Mouse (Mus musculus) urinary bladder, postnatal 14 days (tissue): ENCODE results near the gene Ugt1a6a.
"Not testable (repeated sequence)": the region's sequence is repeated elsewhere in the genome, so short reads cannot be mapped to it uniquely, and the experiment has no call there.

Experiments used
- DNase-seq: peaks from one replicate; pipeline ENCODE4 v3.0.0; 2021; ENCODE audit warnings: low spot score

The Ugt1a6a gene

GRCm38 (mm10) chr1:88212341-88213045 lies 77.9 kb downstream of the Ugt1a6a start:
- peak; percentile 43 for DNase-seq

DNA sequence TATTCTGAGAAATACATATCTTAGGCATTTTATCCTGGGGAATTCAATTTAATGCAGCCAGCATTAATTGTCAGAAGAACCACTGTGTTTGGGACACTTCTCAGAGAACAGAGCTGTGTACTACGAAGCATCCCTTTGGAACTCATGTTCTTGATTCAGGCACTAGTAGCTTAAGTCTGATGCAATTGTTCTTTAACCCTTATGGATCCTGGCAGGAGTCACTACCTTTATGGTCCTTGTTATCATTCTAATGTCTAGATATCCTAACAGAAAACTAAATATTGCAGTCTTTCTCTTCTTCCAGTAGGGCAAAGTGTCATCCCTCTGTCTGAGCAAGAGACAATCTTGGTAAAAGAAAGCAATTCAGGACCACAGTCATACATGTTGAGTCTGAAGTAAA lies 78.5 kb downstream of the Ugt1a6a start:
- no peak for DNase-seq

- peak; percentile 54 for DNase-seq
Measured at GRCm38 (mm10) chr1:88213766-88214461, 79.3 kb downstream of the Ugt1a6a start.

GRCm38 (mm10) chr1:88214462-88214952 lies 79.9 kb downstream of the Ugt1a6a start:
- no peak for DNase-seq

DNA sequence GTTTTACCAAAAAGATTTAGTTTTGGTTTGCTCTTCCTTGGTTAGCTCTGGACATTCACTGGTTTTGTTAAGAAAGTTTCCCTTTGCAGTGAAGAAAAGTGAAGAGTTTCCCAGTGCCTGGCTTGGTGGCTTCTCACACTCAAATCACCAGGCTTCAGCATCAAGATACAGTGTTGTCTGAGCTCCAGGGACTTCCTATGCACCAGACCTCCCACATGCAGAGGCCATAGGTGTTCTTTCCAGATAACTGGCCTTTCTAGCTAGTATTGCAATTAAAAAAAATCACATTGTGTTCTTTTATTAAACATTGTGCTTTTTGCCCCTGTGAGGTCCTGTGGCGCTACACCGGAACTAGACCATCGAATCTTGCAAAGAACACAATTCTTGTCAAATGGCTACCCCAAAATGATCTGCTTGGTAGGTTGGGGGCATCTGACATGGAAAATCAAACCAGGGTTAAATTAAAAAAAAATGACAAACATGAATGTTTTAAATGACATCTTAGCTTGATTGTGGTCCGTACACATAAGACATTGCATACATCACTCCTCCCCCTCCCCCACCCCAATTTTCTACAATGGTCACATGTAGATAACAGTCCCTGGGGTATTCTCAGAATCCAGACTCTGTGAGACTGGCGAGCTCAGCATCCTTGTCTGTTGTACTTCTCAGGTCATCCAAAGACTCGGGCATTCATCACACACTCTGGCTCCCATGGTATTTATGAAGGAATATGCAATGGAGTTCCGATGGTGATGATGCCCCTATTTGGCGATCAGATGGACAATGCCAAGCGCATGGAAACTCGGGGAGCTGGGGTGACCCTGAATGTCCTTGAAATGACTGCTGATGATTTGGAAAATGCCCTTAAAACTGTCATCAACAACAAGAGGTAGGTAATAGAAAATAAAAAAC lies 81.1 kb downstream of the Ugt1a6a start:
- DNase-seq, result no peak

DNA sequence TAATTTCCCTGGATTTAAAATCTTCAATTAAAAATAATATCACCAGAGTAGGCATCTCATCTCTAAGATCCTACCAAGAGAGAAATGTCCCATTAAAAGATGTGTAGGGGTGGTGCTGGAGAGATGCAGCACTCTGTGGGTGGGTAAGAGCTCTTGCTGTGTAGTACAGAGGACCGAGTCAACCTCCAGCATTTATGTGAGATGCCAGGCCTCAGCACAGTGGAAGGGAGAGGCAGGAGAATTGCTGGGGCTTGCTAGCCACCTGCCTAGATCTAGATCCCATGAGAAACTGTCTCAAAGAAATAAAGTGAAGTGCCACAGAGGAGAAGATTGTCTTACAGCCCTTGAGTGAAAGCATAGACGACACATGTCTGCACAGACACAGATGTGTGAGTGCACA lies 81.9 kb downstream of the Ugt1a6a start:
- DNase-seq, result no peak

DNA sequence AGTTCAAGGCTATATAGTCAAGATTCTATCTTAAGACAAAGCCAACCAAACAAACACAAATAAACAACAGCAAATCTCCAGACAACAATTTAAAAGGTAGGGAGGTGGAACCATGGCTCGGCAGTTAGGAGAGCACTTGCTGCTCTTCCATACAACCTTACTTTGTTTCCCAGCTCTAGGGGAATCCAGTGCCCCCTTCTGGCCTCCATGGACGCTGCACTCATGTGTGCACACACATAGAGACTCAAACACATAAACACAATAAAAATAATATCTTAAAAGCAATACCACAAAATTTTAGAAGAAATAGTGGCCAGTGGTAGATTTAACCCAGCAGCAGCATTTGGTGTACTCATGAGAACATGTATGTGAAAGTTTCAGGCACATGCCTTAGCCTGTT lies 82.5 kb downstream of the Ugt1a6a start:
- no peak for DNase-seq

DNA sequence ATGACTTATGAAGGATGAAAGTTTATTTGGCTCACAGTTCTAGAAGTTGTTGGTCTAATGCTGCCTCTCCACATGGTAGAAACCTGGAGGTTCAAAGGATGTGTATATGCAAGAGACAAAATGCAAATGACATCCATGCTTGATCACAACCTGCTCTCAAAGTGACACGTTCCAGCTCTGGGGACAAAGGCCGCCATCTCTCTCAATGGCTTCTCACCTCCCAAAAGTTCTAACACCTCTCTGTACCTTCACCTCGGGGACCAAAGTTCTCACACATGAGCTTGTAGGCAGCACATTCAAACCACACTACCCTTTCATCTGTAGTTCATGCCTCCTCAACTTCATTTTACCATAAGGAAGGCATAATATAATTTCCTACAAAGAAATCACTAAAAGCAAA lies 83.0 kb downstream of the Ugt1a6a start:
- DNase-seq, result no peak

DNA sequence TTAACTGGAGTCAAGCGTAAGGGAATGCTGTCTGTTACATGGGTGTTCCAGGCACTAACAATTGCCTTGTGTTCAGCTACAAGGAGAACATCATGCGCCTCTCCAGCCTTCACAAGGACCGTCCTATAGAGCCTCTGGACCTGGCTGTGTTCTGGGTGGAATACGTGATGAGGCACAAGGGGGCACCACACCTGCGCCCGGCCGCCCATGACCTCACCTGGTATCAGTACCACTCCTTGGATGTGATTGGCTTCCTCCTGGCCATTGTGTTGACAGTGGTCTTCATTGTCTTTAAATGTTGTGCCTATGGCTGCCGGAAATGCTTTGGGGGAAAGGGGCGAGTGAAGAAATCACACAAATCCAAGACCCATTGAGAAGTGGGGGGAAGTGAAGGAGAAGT lies 83.4 kb downstream of the Ugt1a6a start:
- no peak for DNase-seq

DNA sequence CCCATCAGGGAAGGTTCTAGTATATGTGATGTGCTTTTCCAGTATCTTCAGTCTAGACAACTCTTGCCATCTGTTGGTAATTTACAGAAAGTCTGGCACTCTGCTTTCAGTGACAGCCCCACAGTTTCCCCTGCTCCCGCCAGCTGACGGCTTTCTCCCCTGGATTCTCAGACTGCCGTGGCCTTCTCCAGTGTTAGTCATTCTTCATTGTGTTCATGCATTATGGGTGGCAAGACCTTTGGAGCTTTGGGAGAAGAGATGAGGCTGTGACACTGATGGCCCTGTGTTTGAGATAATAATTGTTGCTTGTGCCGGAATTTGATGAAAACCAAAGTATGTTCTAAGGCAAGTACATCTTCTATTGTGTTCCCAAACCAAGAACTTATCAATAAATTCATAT lies 84.0 kb downstream of the Ugt1a6a start:
- no peak for DNase-seq

DNA sequence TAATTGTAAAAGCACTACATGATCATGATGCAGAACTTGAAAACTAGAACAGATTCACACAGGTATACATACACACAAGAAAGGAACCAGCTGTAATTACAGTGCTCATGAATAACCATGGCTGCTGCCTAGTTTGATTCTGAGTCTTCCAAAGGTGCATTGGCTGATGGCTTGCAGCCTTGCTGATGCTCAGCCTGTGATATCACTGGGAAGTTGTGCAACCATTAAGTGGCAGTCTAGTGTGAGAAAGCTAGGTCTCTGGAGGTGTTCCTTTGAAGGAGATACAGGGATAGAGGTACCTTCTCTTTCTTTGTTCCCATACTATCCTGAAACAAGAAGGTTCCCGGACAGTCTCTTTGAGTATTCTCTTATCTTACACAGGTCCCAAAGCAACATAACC lies 84.4 kb downstream of the Ugt1a6a start:
- DNase-seq, result no peak

DNA sequence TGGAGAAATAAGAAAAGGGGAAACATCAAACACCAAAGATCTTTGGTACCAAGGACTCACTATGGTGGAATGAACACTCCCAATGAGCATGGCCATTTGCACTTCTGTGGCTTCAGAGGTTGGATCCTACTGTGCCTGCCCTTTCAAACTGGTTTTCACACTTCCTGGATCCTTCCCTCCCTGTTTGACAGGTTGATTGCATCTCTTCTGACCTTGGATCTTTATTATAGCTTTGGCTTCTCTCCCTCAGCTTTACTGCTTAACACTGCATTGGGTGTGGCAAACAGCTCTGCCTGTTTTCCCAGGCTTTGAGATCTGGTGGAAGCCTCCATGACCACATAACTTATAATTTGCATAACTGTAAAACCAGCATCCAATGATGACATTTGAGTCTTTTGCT lies 85.7 kb downstream of the Ugt1a6a start:
- peak; percentile 16 for DNase-seq

- DNase-seq, result no peak
Measured at GRCm38 (mm10) chr1:88222216-88222615, 87.6 kb downstream of the Ugt1a6a start.

- DNase-seq, result peak; percentile 5
Measured at GRCm38 (mm10) chr1:88223011-88223515, 88.5 kb downstream of the Ugt1a6a start.

DNA sequence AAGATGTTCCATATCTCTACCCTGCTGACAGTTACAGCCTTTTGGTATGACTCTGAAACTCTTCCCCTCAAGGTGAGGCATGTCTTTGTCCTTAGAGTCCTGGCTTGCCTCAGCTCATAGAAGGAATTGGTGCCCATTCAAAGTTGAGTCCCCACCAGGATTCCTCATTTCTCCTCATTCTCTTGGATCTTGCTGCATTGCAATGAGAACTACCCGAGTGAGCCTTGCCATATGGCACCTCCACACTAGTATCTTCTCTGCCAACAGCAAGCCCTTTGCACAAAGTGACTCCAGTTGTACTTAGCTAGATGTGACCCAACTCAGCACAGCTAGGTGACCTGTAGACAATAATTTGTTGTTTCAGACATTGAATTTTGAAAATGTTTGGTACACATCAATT lies 89.0 kb downstream of the Ugt1a6a start:
- peak; percentile 8 for DNase-seq

GRCm38 (mm10) chr1:88224029-88224776 lies 89.6 kb downstream of the Ugt1a6a start:
- peak; percentile 88 for DNase-seq

- DNase-seq, result not testable (repeated sequence)
Measured at GRCm38 (mm10) chr1:88225301-88225700, 90.7 kb downstream of the Ugt1a6a start.

GRCm38 (mm10) chr1:88225741-88226140 lies 91.1 kb downstream of the Ugt1a6a start:
- DNase-seq, result peak; percentile 9

DNA sequence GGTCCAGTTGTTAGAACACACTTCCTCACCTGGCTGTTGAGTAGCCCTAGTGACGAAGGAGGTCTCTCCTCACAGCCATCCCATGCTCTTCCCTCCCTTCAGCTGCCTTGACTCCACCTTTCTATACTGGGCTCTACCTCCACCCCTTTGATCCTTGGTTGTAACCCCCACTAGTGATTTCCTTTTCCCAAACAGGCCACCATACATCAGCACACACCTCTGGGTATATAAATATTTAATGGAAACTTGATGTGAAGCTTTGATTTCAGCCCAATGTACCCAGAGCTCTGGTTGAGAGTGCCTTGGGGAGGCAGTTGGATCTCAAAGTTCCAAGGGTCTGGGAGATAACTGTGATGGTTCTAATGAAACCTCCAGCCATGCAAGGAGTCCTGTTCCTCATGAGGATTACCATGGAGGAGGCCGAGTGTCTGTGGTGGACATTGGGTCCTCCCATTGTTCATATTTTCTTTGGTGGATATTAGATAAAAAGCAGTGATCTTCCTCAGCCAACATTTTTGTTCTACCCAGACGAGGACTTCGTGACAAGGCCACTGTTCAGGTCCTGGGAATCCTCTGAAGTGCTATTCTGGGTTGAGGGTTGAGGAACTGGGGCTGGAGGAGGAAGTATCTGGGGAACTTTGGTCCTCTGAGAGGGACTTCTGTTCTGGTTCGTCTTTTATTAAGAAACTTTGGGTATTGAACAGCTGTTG lies 92.2 kb downstream of the Ugt1a6a start, which contains the start of gene Mroh2a:
TSS of gene Mroh2a (plus strand) at position 317 of the 710 bp plus-strand sequence.
- peak; percentile 25 for DNase-seq

DNA sequence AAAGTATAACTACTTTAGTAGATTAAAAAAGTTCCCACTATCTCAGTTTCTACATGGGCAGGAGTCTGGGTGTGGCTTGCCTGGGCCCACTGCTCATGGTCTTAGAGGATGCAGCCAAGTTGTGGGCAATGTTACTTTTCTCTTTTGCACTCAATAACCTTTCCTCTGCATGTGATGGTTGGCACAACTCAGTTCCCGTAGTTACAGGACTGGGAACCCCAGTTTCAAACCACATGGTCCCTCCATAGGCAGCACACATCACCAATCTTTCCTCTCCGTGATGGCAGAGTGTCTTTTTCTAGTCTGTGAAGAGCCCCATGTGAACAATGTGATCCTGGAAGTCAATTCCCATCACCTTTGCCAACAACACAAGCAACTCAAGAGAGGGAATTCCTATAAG lies 92.9 kb downstream of the Ugt1a6a start:
- peak; percentile 8 for DNase-seq

- peak; percentile 25 for DNase-seq
Measured at GRCm38 (mm10) chr1:88228121-88228520, 93.5 kb downstream of the Ugt1a6a start.
